Mouse (Mus musculus): ENCODE measurements around the gene Nek10. TPM values are rescaled to one million over a fixed set of nuclear protein-coding genes. Genes with fewer than 3 reads are reported as not detected.
A peak's percentile ranks its signal among the peaks of the same experiment; 100 is the strongest.
"Not testable (repeated sequence)": the region's sequence is repeated elsewhere in the genome, so short reads cannot be mapped to it uniquely, and the experiment has no call there.

Gene Nek10
- polyA plus RNA-seq, 1 experiment from 2014 or later, result 0.24 TPM

- Histone ChIP-seq H3K4me2 (replicated peaks; ENCODE audit: low read depth, low read length) (no peak overlapping the region), H3K9ac (replicated peaks; ENCODE audit: low read depth) (no peak overlapping the region), H3K27ac (ENCODE audit: low read length) (no peak overlapping the region), H3K27me3 (replicated peaks; ENCODE audit: insufficient read depth, low read length) (no peaks in the 10 kb centered on the region), H3K9me3 (ENCODE audit: low read length) (no peaks in the 10 kb centered on the region), H3K4me1 (ENCODE audit: insufficient read depth, low read depth, low read length) (no peaks in the 10 kb centered on the region), H3K4me3 (ENCODE audit: low read depth, low read length) (no peak overlapping the region), H3K36me3 (ENCODE audit: insufficient read depth, low read length) (no peaks in the 10 kb centered on the region)
- 14% methylated on average over 1 of the region's 1 CpGs for WGBS
- DNase-seq (ENCODE audit: low spot score), result no peak
- ATAC-seq, result no peak
- TF ChIP-seq CTCF (IDR thresholded peaks at IDR 0.05) (no peak), EP300 (IDR thresholded peaks at IDR 0.05) (no peak)
These were observed 184.2 kb downstream of the Nek10 start for GRCm38 (mm10) chr14:14987403-14987802.

GRCm38 (mm10) chr14:14991642-14992041, 188.4 kb downstream of the Nek10 start:
- H3K4me1 ChIP-seq (ENCODE audit: insufficient read depth, low read depth, low read length), result no peaks in the 10 kb centered on the region
- ATAC-seq (no peak), DNase-seq (ENCODE audit: low spot score) (no peak)
- H3K4me2 ChIP-seq (replicated peaks; ENCODE audit: low read depth, low read length), result no peak overlapping the region
- no peaks in the 10 kb centered on the region for H3K27me3 ChIP-seq (replicated peaks; ENCODE audit: insufficient read depth, low read length)
- no peaks in the 10 kb centered on the region for H3K36me3 ChIP-seq (ENCODE audit: insufficient read depth, low read length)
- TF ChIP-seq CTCF (IDR thresholded peaks at IDR 0.05) (no peak), EP300 (IDR thresholded peaks at IDR 0.05) (no peak)
- no peaks in the 10 kb centered on the region for H3K9me3 ChIP-seq (ENCODE audit: low read length)
- no peak overlapping the region for H3K4me3 ChIP-seq (ENCODE audit: low read depth, low read length)
- H3K27ac ChIP-seq (ENCODE audit: low read length), result no peak overlapping the region
- H3K9ac ChIP-seq (replicated peaks; ENCODE audit: low read depth), result no peak overlapping the region
- WGBS, result 79% methylated on average over 2 of the region's 2 CpGs

GRCm38 (mm10) chr14:15011408-15011807, 208.2 kb downstream of the Nek10 start:
- Histone ChIP-seq H3K27me3 (replicated peaks; ENCODE audit: insufficient read depth, low read length) (no peaks in the 10 kb centered on the region), H3K9ac (replicated peaks; ENCODE audit: low read depth) (no peak overlapping the region), H3K4me3 (ENCODE audit: low read depth, low read length) (no peak overlapping the region), H3K9me3 (ENCODE audit: low read length) (no peaks in the 10 kb centered on the region), H3K4me2 (replicated peaks; ENCODE audit: low read depth, low read length) (no peak overlapping the region), H3K36me3 (ENCODE audit: insufficient read depth, low read length) (no peaks in the 10 kb centered on the region), H3K27ac (ENCODE audit: low read length) (no peak overlapping the region), H3K4me1 (ENCODE audit: insufficient read depth, low read depth, low read length) (no peaks in the 10 kb centered on the region)
- 61% methylated on average over 4 of the region's 4 CpGs for WGBS
- DNase-seq (ENCODE audit: low spot score), result no peak
- no peak for ATAC-seq
- TF ChIP-seq EP300 (IDR thresholded peaks at IDR 0.05) (no peak), CTCF (IDR thresholded peaks at IDR 0.05) (no peak)

- Histone ChIP-seq H3K27ac (ENCODE audit: low read length) (no peak overlapping the region), H3K27me3 (replicated peaks; ENCODE audit: insufficient read depth, low read length) (no peaks in the 10 kb centered on the region), H3K4me1 (ENCODE audit: insufficient read depth, low read depth, low read length) (no peaks in the 10 kb centered on the region), H3K4me2 (replicated peaks; ENCODE audit: low read depth, low read length) (no peak overlapping the region), H3K9ac (replicated peaks; ENCODE audit: low read depth) (no peak overlapping the region), H3K36me3 (ENCODE audit: insufficient read depth, low read length) (no peaks in the 10 kb centered on the region), H3K4me3 (ENCODE audit: low read depth, low read length) (no peak overlapping the region), H3K9me3 (ENCODE audit: low read length) (no peaks in the 10 kb centered on the region)
- TF ChIP-seq EP300 (IDR thresholded peaks at IDR 0.05), result no peak
- TF ChIP-seq CTCF (IDR thresholded peaks at IDR 0.05), result no peak
- no peak for DNase-seq (ENCODE audit: low spot score)
- no peak for ATAC-seq
- WGBS, result 80% methylated on average over 2 of the region's 2 CpGs
These were observed 211.6 kb downstream of the Nek10 start for GRCm38 (mm10) chr14:15014799-15015198.

GRCm38 (mm10) chr14:15030626-15031025, 227.4 kb downstream of the Nek10 start:
- not testable (repeated sequence) for H3K27ac ChIP-seq (ENCODE audit: low read length); DNase-seq (ENCODE audit: low spot score); H3K36me3 ChIP-seq (ENCODE audit: insufficient read depth, low read length); H3K4me2 ChIP-seq (replicated peaks; ENCODE audit: low read depth, low read length); H3K9ac ChIP-seq (replicated peaks; ENCODE audit: low read depth); H3K4me1 ChIP-seq (ENCODE audit: insufficient read depth, low read depth, low read length); ATAC-seq; H3K9me3 ChIP-seq (ENCODE audit: low read length); H3K4me3 ChIP-seq (ENCODE audit: low read depth, low read length); H3K27me3 ChIP-seq (replicated peaks; ENCODE audit: insufficient read depth, low read length)
- WGBS, result 91% methylated on average over 4 of the region's 4 CpGs

- not testable (repeated sequence) for H3K4me3 ChIP-seq (ENCODE audit: low read depth, low read length); H3K9me3 ChIP-seq (ENCODE audit: low read length); H3K27ac ChIP-seq (ENCODE audit: low read length); H3K4me2 ChIP-seq (replicated peaks; ENCODE audit: low read depth, low read length); DNase-seq (ENCODE audit: low spot score); ATAC-seq; H3K9ac ChIP-seq (replicated peaks; ENCODE audit: low read depth); H3K36me3 ChIP-seq (ENCODE audit: insufficient read depth, low read length); H3K4me1 ChIP-seq (ENCODE audit: insufficient read depth, low read depth, low read length); H3K27me3 ChIP-seq (replicated peaks; ENCODE audit: insufficient read depth, low read length)
- WGBS, result 86% methylated on average over 8 of the region's 8 CpGs
These were observed 231.4 kb downstream of the Nek10 start for GRCm38 (mm10) chr14:15034638-15035037.

GRCm38 (mm10) chr14:15048186-15048585, 245.0 kb downstream of the Nek10 start:
- Histone ChIP-seq H3K4me3 (ENCODE audit: low read depth, low read length) (no peak overlapping the region), H3K4me2 (replicated peaks; ENCODE audit: low read depth, low read length) (no peak overlapping the region), H3K27ac (ENCODE audit: low read length) (no peak overlapping the region), H3K9ac (replicated peaks; ENCODE audit: low read depth) (no peak overlapping the region), H3K9me3 (ENCODE audit: low read length) (no peaks in the 10 kb centered on the region), H3K36me3 (ENCODE audit: insufficient read depth, low read length) (no peaks in the 10 kb centered on the region), H3K27me3 (replicated peaks; ENCODE audit: insufficient read depth, low read length) (no peaks in the 10 kb centered on the region), H3K4me1 (ENCODE audit: insufficient read depth, low read depth, low read length) (no peaks in the 10 kb centered on the region)
- DNase-seq (ENCODE audit: low spot score), result peak; percentile 9
- WGBS, result 59% methylated on average over 4 of the region's 4 CpGs
- ATAC-seq, result no peak
- no peak for TF ChIP-seq EP300 (IDR thresholded peaks at IDR 0.05)
- TF ChIP-seq CTCF (IDR thresholded peaks at IDR 0.05), result no peak

Data from lung, postnatal 0 days (tissue).